Mouse (Mus musculus) adipocyte (in vitro differentiated cells): ENCODE data around the gene Ttc16.

ENCODE experiments used
- DNase-seq: peaks from one replicate; pipeline ENCODE4 v3.0.0-alpha.2; 2016; ENCODE audit warnings: low spot score

The Ttc16 gene

GRCm38 (mm10) chr2:32779714-32780113 lies 4.3 kb upstream of the Ttc16 start:
- DNase-seq = no peak

- DNase-seq = peak; percentile 54
Measured at GRCm38 (mm10) chr2:32779131-32779530, 3.7 kb upstream of the Ttc16 start.

GRCm38 (mm10) chr2:32778081-32778480 lies 2.6 kb upstream of the Ttc16 start:
- DNase-seq = no peak

- DNase-seq = peak; percentile 59
Measured at GRCm38 (mm10) chr2:32776192-32776591, 759 bp upstream of the Ttc16 start.

- no peak for DNase-seq
Measured at GRCm38 (mm10) chr2:32772626-32773279, 2.7 kb downstream of the Ttc16 start.

GRCm38 (mm10) chr2:32771886-32772285 lies 3.5 kb downstream of the Ttc16 start:
- no peak for DNase-seq

- peak; percentile 45 for DNase-seq
Measured at GRCm38 (mm10) chr2:32769327-32770085, 5.9 kb downstream of the Ttc16 start.

GRCm38 (mm10) chr2:32768661-32769285 lies 6.7 kb downstream of the Ttc16 start:
- no peak for DNase-seq

GRCm38 (mm10) chr2:32767241-32767640 lies 8.2 kb downstream of the Ttc16 start:
- no peak for DNase-seq

- DNase-seq = no peak
Measured at GRCm38 (mm10) chr2:32763353-32763752, 12.1 kb downstream of the Ttc16 start.

GRCm38 (mm10) chr2:32761859-32762258 lies 13.6 kb downstream of the Ttc16 start:
- peak; percentile 51 for DNase-seq

- no peak for DNase-seq
Measured at GRCm38 (mm10) chr2:32761361-32761760, 14.1 kb downstream of the Ttc16 start.

- no peak for DNase-seq
Measured at GRCm38 (mm10) chr2:32759001-32759400, 16.4 kb downstream of the Ttc16 start.

- DNase-seq = no peak
Measured at GRCm38 (mm10) chr2:32758503-32758902, 16.9 kb downstream of the Ttc16 start.

GRCm38 (mm10) chr2:32757056-32757845 lies 18.2 kb downstream of the Ttc16 start, which contains the start of gene Tor2a:
Tor2a (plus strand) TSS chr2:32757234.
- DNase-seq = peak; percentile 99

GRCm38 (mm10) chr2:32756674-32757055 lies 18.8 kb downstream of the Ttc16 start:
- DNase-seq = no peak

GRCm38 (mm10) chr2:32752181-32752580 lies 23.3 kb downstream of the Ttc16 start:
- no peak for DNase-seq

GRCm38 (mm10) chr2:32751665-32752033 lies 23.8 kb downstream of the Ttc16 start:
- no peak for DNase-seq

GRCm38 (mm10) chr2:32750887-32751664 lies 24.4 kb downstream of the Ttc16 start:
- no peak for DNase-seq

GRCm38 (mm10) chr2:32750199-32750598 lies 25.2 kb downstream of the Ttc16 start:
- no peak for DNase-seq

- DNase-seq = no peak
Measured at GRCm38 (mm10) chr2:32749082-32749481, 26.4 kb downstream of the Ttc16 start.
